Mouse (Mus musculus) stomach, embryonic 16.5 days (tissue): ENCODE results near the gene Gm17304. TPM values are rescaled to one million over a fixed set of nuclear protein-coding genes. Genes with fewer than 3 reads are reported as not detected.

Experiments used
- ATAC-seq: fragments of 200-750 bp; cut with Nextera tagmentation; 2 replicates; pipeline ENCODE4 v1.8.0; 2017; ENCODE audit warnings: moderate number of reproducible peaks, moderate TSS enrichment; ENCODE audit not compliant: insufficient read depth, low FRiP score
- H3K27ac ChIP-seq: fragments of 300-500 bp; sonication (generic); 2 replicates; pipeline ENCODE4 v1.5.1; 2014; ENCODE audit warnings: low read length
- H3K27me3 ChIP-seq: fragments of 300-500 bp; sonication (generic); 2 replicates; pipeline ENCODE4 v1.6.1; 2014; ENCODE audit warnings: low read length, control low read depth, mixed read lengths; ENCODE audit not compliant: control insufficient read depth, insufficient read depth
- H3K36me3 ChIP-seq: fragments of 300-500 bp; sonication (generic); 2 replicates; pipeline ENCODE4 v1.6.1; 2014; ENCODE audit warnings: low read length; ENCODE audit not compliant: control insufficient read depth, insufficient read depth
- H3K4me1 ChIP-seq: fragments of 300-500 bp; sonication (generic); 2 replicates; pipeline ENCODE4 v1.6.1; 2014; ENCODE audit warnings: low read length, control low read depth, mixed read lengths; ENCODE audit not compliant: control insufficient read depth, insufficient read depth
- H3K4me2 ChIP-seq: fragments of 300-500 bp; sonication (generic); 2 replicates; pipeline ENCODE4 v1.6.1; 2014; ENCODE audit warnings: low read depth, low read length, mixed read lengths
- H3K4me3 ChIP-seq: fragments of 300-500 bp; sonication (generic); replicated peaks from 2 replicates; pipeline ENCODE4 v1.5.1; 2014; ENCODE audit warnings: mild to moderate bottlenecking, low read length
- H3K9ac ChIP-seq: fragments of 300-500 bp; sonication (generic); 2 replicates; pipeline ENCODE4 v1.6.1; 2014; ENCODE audit warnings: low read length
- H3K9me3 ChIP-seq: fragments of 300-500 bp; sonication (generic); replicated peaks from 2 replicates; pipeline ENCODE4 v1.6.1; 2016; ENCODE audit warnings: low read length, control low read depth; ENCODE audit not compliant: control insufficient read depth
- WGBS: fragments of 180-500 bp; shearing (Covaris S2); extraction: QIAGEN DNeasy Blood & Tissue Kit; methylation state at CpG from one replicate; pipeline ENCODE4 v1.1.7; 2014; 5-methylcytosine and 5-hydroxymethylcytosine counted together
- polyA plus RNA-seq: library from polyadenylated mRNA; unstranded; fragments of >200 nt; fragmentation: Nextera tagmentation; extraction: Ambion mirVana; gene quantifications from 2 replicates; pipeline ENCODE4 v1.2.1, GENCODE M21; 2015

Gene Gm17304
- polyA plus RNA-seq, 1 experiment from 2014 or later: not detected

- H3K4me2 ChIP-seq: no peak overlapping the region
- ATAC-seq: no peak
- 74% methylated on average over 7 of the region's 7 CpGs for WGBS
These were observed 28.0 kb upstream of the Gm17304 start for GRCm38 (mm10) chr5:106580943-106581342.

GRCm38 (mm10) chr5:106589006-106589405 is 19.9 kb upstream of the Gm17304 start:
- no peaks in the 10 kb centered on the region for H3K9me3 ChIP-seq
- H3K9ac ChIP-seq: no peak overlapping the region
- H3K4me1 ChIP-seq: no peaks in the 10 kb centered on the region
- no peak overlapping the region for H3K4me2 ChIP-seq
- H3K36me3 ChIP-seq: no peaks in the 10 kb centered on the region
- H3K27me3 ChIP-seq: no peaks in the 10 kb centered on the region
- no peak overlapping the region for H3K27ac ChIP-seq
- WGBS: 86% methylated on average over 9 of the region's 9 CpGs
- ATAC-seq: no peak
- H3K4me3 ChIP-seq: no peak overlapping the region

More at GRCm38 (mm10) chr5:106580943-106581342, 28.0 kb upstream of the Gm17304 start:
- H3K27me3 ChIP-seq: no peaks in the 10 kb centered on the region
- no peaks in the 10 kb centered on the region for H3K36me3 ChIP-seq
- no peak overlapping the region for H3K27ac ChIP-seq
- H3K4me1 ChIP-seq: no peaks in the 10 kb centered on the region
- no peaks in the 10 kb centered on the region for H3K9me3 ChIP-seq
- no peak overlapping the region for H3K4me3 ChIP-seq
- H3K9ac ChIP-seq: no peak overlapping the region

GRCm38 (mm10) chr5:106589670-106590069 is 19.2 kb upstream of the Gm17304 start:
- WGBS: 91% methylated on average over 11 of the region's 11 CpGs
- no peak overlapping the region for H3K9ac ChIP-seq
- no peaks in the 10 kb centered on the region for H3K27me3 ChIP-seq
- H3K4me1 ChIP-seq: no peaks in the 10 kb centered on the region
- ATAC-seq: no peak
- no peak overlapping the region for H3K4me2 ChIP-seq
- no peaks in the 10 kb centered on the region for H3K36me3 ChIP-seq
- no peaks in the 10 kb centered on the region for H3K9me3 ChIP-seq
- no peak overlapping the region for H3K4me3 ChIP-seq
- H3K27ac ChIP-seq: no peak overlapping the region

- 95% methylated on average over 5 of the region's 5 CpGs for WGBS
- Histone ChIP-seq H3K4me2 (no peak overlapping the region), H3K4me3 (no peak overlapping the region), H3K9me3 (no peaks in the 10 kb centered on the region), H3K9ac (no peak overlapping the region), H3K4me1 (no peaks in the 10 kb centered on the region), H3K27me3 (no peaks in the 10 kb centered on the region), H3K36me3 (no peaks in the 10 kb centered on the region), H3K27ac (no peak overlapping the region)
- ATAC-seq: no peak
These were observed 18.2 kb upstream of the Gm17304 start for GRCm38 (mm10) chr5:106590686-106591085.

GRCm38 (mm10) chr5:106594388-106594787 is 14.5 kb upstream of the Gm17304 start:
- no peak overlapping the region for H3K4me2 ChIP-seq
- H3K27me3 ChIP-seq: no peaks in the 10 kb centered on the region
- H3K4me1 ChIP-seq: no peaks in the 10 kb centered on the region
- no peak overlapping the region for H3K4me3 ChIP-seq
- no peak overlapping the region for H3K9ac ChIP-seq
- no peak for ATAC-seq
- 0 out of 2 replicates have a peak, but pooled peaks cover 5% of the 10 kb centered on the region for H3K36me3 ChIP-seq
- no peak overlapping the region for H3K27ac ChIP-seq
- no peaks in the 10 kb centered on the region for H3K9me3 ChIP-seq

- Histone ChIP-seq H3K4me2 (no peak overlapping the region), H3K4me1 (no peaks in the 10 kb centered on the region), H3K36me3 (0 out of 2 replicates have a peak, but pooled peaks cover 5% of the 10 kb centered on the region), H3K9ac (no peak overlapping the region), H3K27ac (no peak overlapping the region), H3K9me3 (no peaks in the 10 kb centered on the region), H3K4me3 (no peak overlapping the region), H3K27me3 (no peaks in the 10 kb centered on the region)
- WGBS: 84% methylated on average over 2 of the region's 2 CpGs
- no peak for ATAC-seq
These were observed 11.4 kb upstream of the Gm17304 start for GRCm38 (mm10) chr5:106597472-106597871.

GRCm38 (mm10) chr5:106599482-106599881 is 9.4 kb upstream of the Gm17304 start:
- Histone ChIP-seq H3K9me3 (no peaks in the 10 kb centered on the region), H3K4me2 (no peak overlapping the region), H3K27me3 (no peaks in the 10 kb centered on the region), H3K4me3 (no peak overlapping the region), H3K27ac (no peak overlapping the region), H3K36me3 (0 out of 2 replicates have a peak, but pooled peaks cover 5% of the 10 kb centered on the region), H3K4me1 (no peaks in the 10 kb centered on the region), H3K9ac (no peak overlapping the region)
- 88% methylated on average over 8 of the region's 8 CpGs for WGBS
- ATAC-seq: no peak

GRCm38 (mm10) chr5:106604381-106604780 is 4.5 kb upstream of the Gm17304 start:
- no peak for ATAC-seq
- H3K9me3 ChIP-seq: no peaks in the 10 kb centered on the region
- no peak overlapping the region for H3K4me3 ChIP-seq
- H3K4me1 ChIP-seq: no peaks in the 10 kb centered on the region
- H3K9ac ChIP-seq: no peak overlapping the region
- no peak overlapping the region for H3K27ac ChIP-seq
- H3K4me2 ChIP-seq: no peak overlapping the region
- H3K36me3 ChIP-seq: no peaks in the 10 kb centered on the region; the same call in 1 of the 2 replicates
- WGBS: 91% methylated on average over 5 of the region's 5 CpGs
- no peaks in the 10 kb centered on the region for H3K27me3 ChIP-seq

GRCm38 (mm10) chr5:106605096-106605495 is 3.8 kb upstream of the Gm17304 start:
- Histone ChIP-seq H3K36me3 (no peaks in the 10 kb centered on the region; the same call in 1 of the 2 replicates), H3K27me3 (no peaks in the 10 kb centered on the region), H3K4me1 (no peaks in the 10 kb centered on the region), H3K4me3 (no peak overlapping the region), H3K9me3 (no peaks in the 10 kb centered on the region), H3K27ac (no peak overlapping the region), H3K4me2 (no peak overlapping the region), H3K9ac (no peak overlapping the region)
- WGBS: 89% methylated on average over 6 of the region's 6 CpGs
- ATAC-seq: no peak

- Histone ChIP-seq H3K9me3 (no peaks in the 10 kb centered on the region), H3K4me1 (no peaks in the 10 kb centered on the region), H3K9ac (no peak overlapping the region), H3K4me2 (no peak overlapping the region), H3K36me3 (peaks cover 8% of the 10 kb centered on the region; the same call in 1 of the 2 replicates), H3K4me3 (no peak overlapping the region), H3K27ac (no peak overlapping the region), H3K27me3 (no peaks in the 10 kb centered on the region)
- no peak for ATAC-seq
- WGBS: 71% methylated on average over 5 of the region's 5 CpGs
These were observed 1.8 kb upstream of the Gm17304 start for GRCm38 (mm10) chr5:106607081-106607480.
